Mouse (Mus musculus): Measurements from ENCODE around the gene Rfc2.

DNA sequence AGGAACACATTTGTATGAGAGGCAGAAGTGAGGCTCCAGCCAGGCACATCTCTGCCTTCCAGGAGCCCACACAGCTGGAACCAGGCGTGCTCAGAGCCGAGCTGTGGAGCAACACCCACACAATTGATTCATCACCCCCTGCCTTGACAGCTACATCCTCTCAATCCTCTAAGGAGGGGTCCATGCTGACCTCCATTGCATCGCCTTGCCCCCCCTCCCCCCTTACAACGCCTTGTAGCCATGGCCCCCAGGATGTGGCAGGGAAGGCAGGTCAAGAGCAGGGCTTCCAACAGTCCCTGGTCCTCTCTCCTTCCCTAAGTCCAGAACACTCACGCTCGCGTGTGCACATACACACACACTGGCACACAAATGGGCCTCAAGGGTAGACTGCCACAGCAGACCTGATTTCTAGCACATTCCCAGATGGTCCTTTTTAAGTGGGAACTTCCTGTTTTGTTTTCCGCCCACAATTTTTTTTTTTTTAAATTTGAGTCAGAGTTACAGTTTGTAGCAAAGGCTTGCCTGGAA is 12.1 kb upstream of the Rfc2 start:
- TF ChIP-seq GATA1 (IDR thresholded peaks at IDR 0.05; ENCODE audit: borderline replicate concordance, low read length) (no peak), FLI1 (IDR thresholded peaks at IDR 0.05; ENCODE audit: low read length) (no peak)

Measured in megakaryocyte, embryonic 14.5 days (primary cell).